7 mouse cellular contexts compared by ENCODE assay signal in the genomic region with DNA sequence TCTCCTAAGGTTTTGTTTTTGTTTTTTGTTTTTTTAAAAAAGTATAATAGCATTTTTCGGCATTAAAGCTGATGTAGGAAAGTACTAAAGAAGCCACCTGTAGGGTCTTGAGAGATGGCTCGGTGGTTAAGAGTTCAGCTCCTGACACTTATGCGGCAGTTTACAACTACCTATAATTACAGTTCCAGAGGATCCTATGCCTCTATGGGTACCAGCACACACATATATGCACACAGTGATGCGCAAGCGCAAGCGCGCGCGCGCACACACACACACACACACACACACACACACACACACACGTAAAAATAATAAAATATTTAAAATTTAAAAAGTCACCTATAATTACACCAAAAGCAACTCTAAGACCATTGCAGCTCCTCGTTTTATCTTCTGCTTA. TPM values are rescaled to one million over a fixed set of nuclear protein-coding genes. Genes with fewer than 3 reads are reported as not detected.
A peak's percentile ranks its signal among the peaks of the same experiment; 100 is the strongest.
DNase-seq lines count a peak whose midpoint lies in the region; ATAC-seq and TF ChIP-seq lines count a peak whose summit lies in the region.

No protein-coding gene starts in this region.

- no peaks in the 10 kb centered on the region for H3K9me3 ChIP-seq in forebrain, embryonic 15.5 days
- no peaks in the 10 kb centered on the region for H3K9me3 ChIP-seq in liver, embryonic 15.5 days (replicated peaks)

- H3K79me2 ChIP-seq in C2C12 (ENCODE audit: control insufficient read depth, insufficient read depth), result no peaks in the 10 kb centered on the region

- no peak overlapping the region for H3K27ac ChIP-seq in forebrain, embryonic 15.5 days (replicated peaks)
- no peak overlapping the region for H3K27ac ChIP-seq in liver, embryonic 15.5 days (replicated peaks)

- H3K79me3 ChIP-seq in C2C12 (ENCODE audit: low read depth), result no peaks in the 10 kb centered on the region

- no peak for ATAC-seq in forebrain, embryonic 15.5 days (replicated peaks)
- no peak for ATAC-seq in liver, embryonic 15.5 days (ENCODE audit: insufficient read depth)

- H3K4me1 ChIP-seq in forebrain, embryonic 15.5 days, result peaks cover 6% of the 10 kb centered on the region
- H3K4me1 ChIP-seq in liver, embryonic 15.5 days (replicated peaks), result peaks cover 13% of the 10 kb centered on the region

- WGBS in forebrain, embryonic 15.5 days, result 88% methylated on average over 12 of the region's 12 CpGs
- 70% methylated on average over 12 of the region's 12 CpGs for WGBS in liver, embryonic 15.5 days (ENCODE audit: insufficient replicate concordance)

- peak overlapping the region; percentile 55 for H3K4me3 ChIP-seq in C2C12 (ENCODE audit: insufficient read depth, poor library complexity, severe bottlenecking)
- H3K4me3 ChIP-seq in forebrain, embryonic 15.5 days, result peak overlapping the region; percentile 37; the same call in 1 of the 2 replicates
- peak overlapping the region; percentile 75 for H3K4me3 ChIP-seq in liver, embryonic 15.5 days (replicated peaks)

- peak; percentile 75 for DNase-seq in A20 (ENCODE audit: low read depth, low spot score)
- DNase-seq in cerebellum, adult 8-10 months, result no peak
- no peak for DNase-seq in urinary bladder, postnatal 10 days (ENCODE audit: low spot score)
- no peak for DNase-seq in spleen, postnatal 10 days (ENCODE audit: low spot score in 2 of 2)

- no peak overlapping the region for H3ac ChIP-seq in C2C12 (ENCODE audit: control insufficient read depth, insufficient read length, low read depth)

- peaks cover 3% of the 10 kb centered on the region for H3K36me3 ChIP-seq in C2C12 (ENCODE audit: control insufficient read depth, insufficient read depth)
- H3K36me3 ChIP-seq in forebrain, embryonic 15.5 days, result no peaks in the 10 kb centered on the region
- no peaks in the 10 kb centered on the region for H3K36me3 ChIP-seq in liver, embryonic 15.5 days (replicated peaks)

- H3K9ac ChIP-seq in forebrain, embryonic 15.5 days (replicated peaks), result no peak overlapping the region
- H3K9ac ChIP-seq in liver, embryonic 15.5 days, result peak overlapping the region; percentile 78

- no peaks in the 10 kb centered on the region for H3K27me3 ChIP-seq in C2C12 (ENCODE audit: control insufficient read depth, insufficient read depth, insufficient read length)
- no peaks in the 10 kb centered on the region for H3K27me3 ChIP-seq in forebrain, embryonic 15.5 days
- no peaks in the 10 kb centered on the region for H3K27me3 ChIP-seq in liver, embryonic 15.5 days

- TF ChIP-seq CTCF in C2C12 (IDR thresholded peaks at IDR 0.05; ENCODE audit: control insufficient read depth, insufficient read depth, insufficient read length), result no peak

- peak overlapping the region; percentile 57; the same call in 1 of the 2 replicates for H3K4me2 ChIP-seq in forebrain, embryonic 15.5 days (replicated peaks)
- peak overlapping the region; percentile 86 for H3K4me2 ChIP-seq in liver, embryonic 15.5 days

TF ChIP-seq in C2C12, 6 proteins besides CTCF, POLR2A, EP300 and RAD21:
- TF ChIP-seq MYOG (IDR thresholded peaks at IDR 0.05; ENCODE audit: control insufficient read depth, extremely low read depth, insufficient read length), result no peak
- TF ChIP-seq CEBPB (IDR thresholded peaks at IDR 0.05; ENCODE audit: low read depth), result no peak
- no peak for TF ChIP-seq USF1 (IDR thresholded peaks at IDR 0.05; ENCODE audit: low read depth)
- no peak for TF ChIP-seq FOSL1 (IDR thresholded peaks at IDR 0.05; ENCODE audit: insufficient read depth, low read length, poor library complexity, severe bottlenecking)
- TF ChIP-seq MAX (IDR thresholded peaks at IDR 0.05), result no peak
- TF ChIP-seq MYOD1 (IDR thresholded peaks at IDR 0.05; ENCODE audit: control insufficient read depth, insufficient read length, low read depth), result no peak

RNA-seq across cellular contexts. Expression of a gene that starts 0.8 kb away (rescaled TPM):
- 1.4 TPM for polyA plus RNA-seq in C2C12 (2012; fragmentation: generic; extraction: Trizol)
- 1.6 and 2.4 TPM in 2 replicates for polyA plus RNA-seq in forebrain, embryonic 15.5 days (2015; fragmentation: Nextera tagmentation; extraction: Ambion mirVana)
- polyA plus RNA-seq in liver, embryonic 15.5 days (2015; fragmentation: Nextera tagmentation; extraction: Ambion mirVana), result 3.0 and 3.7 TPM in 2 replicates

RNA-seq across cellular contexts. Expression of a gene that starts 46.3 kb away (rescaled TPM):
- polyA plus RNA-seq in C2C12 (2012; fragmentation: generic; extraction: Trizol), result 0.15 TPM
- polyA plus RNA-seq in forebrain, embryonic 15.5 days (2015; fragmentation: Nextera tagmentation; extraction: Ambion mirVana), result 7.0 and 7.8 TPM in 2 replicates
- 4.6 and 5.1 TPM in 2 replicates for polyA plus RNA-seq in liver, embryonic 15.5 days (2015; fragmentation: Nextera tagmentation; extraction: Ambion mirVana)
